Mouse (Mus musculus): ENCODE measurements around the gene Caap1. TPM values are rescaled to one million over a fixed set of nuclear protein-coding genes. Genes with fewer than 3 reads are reported as not detected.

The Caap1 gene
- 34.3 and 36.8 TPM in 2 replicates for polyA plus RNA-seq (2016; fragmentation: Nextera tagmentation; extraction: Ambion mirVana)

DNA sequence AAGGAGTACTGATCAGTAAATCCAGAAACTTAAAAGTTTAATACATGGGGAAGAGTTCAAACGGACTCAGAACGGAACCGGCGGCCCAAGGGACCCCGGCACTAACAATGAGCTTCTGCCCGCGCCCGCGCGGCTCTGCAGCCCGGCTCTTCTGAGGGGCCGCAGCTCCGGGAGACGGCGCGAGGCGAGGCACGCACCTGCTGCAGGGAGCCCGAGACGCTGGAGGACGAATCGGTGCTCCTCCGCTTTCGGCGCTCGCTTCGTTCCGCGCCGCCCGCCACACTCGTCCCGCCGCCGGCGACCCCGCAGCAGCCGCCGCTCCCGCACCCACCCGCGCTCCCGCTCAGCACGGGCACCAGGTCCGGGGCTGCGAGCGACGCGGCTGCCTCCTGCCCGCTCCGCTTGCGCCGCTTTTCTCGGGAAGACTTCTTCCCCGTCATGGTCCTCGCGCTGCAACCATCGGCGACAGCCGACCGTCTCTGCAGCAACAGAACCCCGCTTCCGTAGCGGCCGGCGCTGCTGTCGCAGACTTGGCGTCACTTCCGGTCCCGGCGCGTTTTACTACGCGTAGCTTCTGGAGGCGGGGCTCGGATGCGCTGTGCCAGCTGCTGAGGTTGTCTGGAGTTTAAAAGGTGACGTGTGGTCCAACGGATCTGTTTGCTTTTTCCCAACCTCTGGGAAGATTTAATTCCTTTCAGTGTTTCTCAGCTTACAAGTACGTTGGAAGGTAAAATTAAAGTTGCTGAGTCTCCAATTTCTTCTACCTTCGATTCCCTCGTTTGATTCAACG is at the start of gene Caap1, which contains the start of gene Gm10306:
TSS of gene Caap1 (minus strand) at position 532 of the 790 bp plus-strand sequence.
TSS of gene Gm10306 (plus strand) at position 282 of the 790 bp plus-strand sequence.
- Histone ChIP-seq H3K9me3 (no peaks in the 10 kb centered on the region), H3K27ac (peak within 1 kb of the TSS; percentile 65; the same call in 1 of the 2 replicates), H3K4me3 (peak within 1 kb of the TSS; percentile 94), H3K27me3 (replicated peaks) (no peaks in the 10 kb centered on the region), H3K36me3 (no peaks in the 10 kb centered on the region), H3K4me2 (replicated peaks) (peak within 1 kb of the TSS; percentile 71), H3K9ac (peak within 1 kb of the TSS; percentile 88), H3K4me1 (peaks cover 8% of the 10 kb centered on the region; the same call in 1 of the 2 replicates)
- WGBS, result 1% methylated on average over 83 of the region's 83 CpGs
- peak; percentile 98 for ATAC-seq (ENCODE audit: low FRiP score, low read depth)

DNA sequence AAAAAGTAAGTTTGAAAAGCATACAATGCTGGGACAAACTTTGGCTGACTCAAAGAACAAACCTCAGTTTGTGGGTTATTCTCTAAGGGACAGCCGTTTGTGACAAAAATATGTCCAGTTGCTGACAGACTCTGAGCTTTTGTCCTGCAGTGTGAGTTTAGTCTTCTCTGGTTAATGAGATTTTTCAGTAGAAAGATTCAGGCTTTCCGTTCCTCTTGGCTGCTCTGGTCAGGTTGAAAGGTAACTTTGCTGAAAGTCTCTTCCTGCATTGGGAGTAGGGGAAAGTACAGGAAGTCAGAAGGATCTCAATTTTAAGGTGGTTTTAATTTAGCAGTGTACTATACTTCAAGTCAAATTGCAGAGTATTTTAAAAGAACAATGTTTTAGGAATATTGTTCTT is 49.0 kb upstream of the Caap1 start:
- H3K27me3 ChIP-seq (replicated peaks), result no peaks in the 10 kb centered on the region
- peaks cover 12% of the 10 kb centered on the region for H3K4me1 ChIP-seq
- no peaks in the 10 kb centered on the region for H3K36me3 ChIP-seq
- H3K9ac ChIP-seq, result no peak overlapping the region
- H3K27ac ChIP-seq, result no peak overlapping the region
- no peak for ATAC-seq (ENCODE audit: low FRiP score, low read depth)
- no peaks in the 10 kb centered on the region for H3K9me3 ChIP-seq
- no peak overlapping the region for H3K4me3 ChIP-seq
- 94% methylated on average over 2 of the region's 2 CpGs for WGBS
- no peak overlapping the region for H3K4me2 ChIP-seq (replicated peaks)

- H3K27ac ChIP-seq, result no peak overlapping the region
- H3K27me3 ChIP-seq (replicated peaks), result no peaks in the 10 kb centered on the region
- peaks cover 12% of the 10 kb centered on the region for H3K4me1 ChIP-seq
- peak overlapping the region; percentile 73 for H3K4me2 ChIP-seq (replicated peaks)
- H3K4me3 ChIP-seq, result no peak overlapping the region
- H3K9me3 ChIP-seq, result no peaks in the 10 kb centered on the region
- no peak for ATAC-seq (ENCODE audit: low FRiP score, low read depth)
- WGBS, result 85% methylated on average over 2 of the region's 2 CpGs
- H3K9ac ChIP-seq, result no peak overlapping the region
- no peaks in the 10 kb centered on the region for H3K36me3 ChIP-seq
Observed at GRCm38 (mm10) chr4:94604452-94605019, 47.9 kb upstream of the Caap1 start.

DNA sequence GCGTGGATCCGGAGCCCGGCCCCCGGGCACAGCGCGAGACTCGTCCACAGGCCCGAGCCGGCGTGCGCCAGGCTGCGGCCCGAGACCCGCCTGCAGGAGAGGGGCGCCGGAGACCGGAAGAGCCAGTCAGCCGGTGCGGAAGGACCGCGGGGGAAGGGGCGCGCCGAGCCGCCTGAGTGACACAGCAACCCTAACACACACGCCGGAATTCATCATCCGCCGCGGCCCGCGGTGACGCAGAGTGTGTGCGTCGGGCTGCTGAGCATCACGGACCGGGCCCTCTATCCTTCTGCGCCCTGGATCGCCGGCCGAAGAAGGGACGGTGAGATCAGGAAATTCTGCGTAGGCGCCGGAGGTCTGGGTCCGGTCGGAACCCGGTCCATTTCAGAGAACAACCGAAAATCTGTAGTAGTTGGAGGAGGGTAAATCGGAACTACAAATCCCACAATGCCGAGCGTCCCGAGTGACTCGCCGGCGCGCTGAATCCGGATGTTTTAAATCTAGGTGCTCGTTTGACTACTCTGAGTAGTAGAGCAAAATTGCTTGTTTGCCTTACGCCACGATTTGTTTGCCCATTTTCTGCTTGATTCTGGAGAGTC is 46.5 kb upstream of the Caap1 start, which contains the start of gene Plaa:
TSS of gene Plaa (minus strand) at position 214 of the 599 bp plus-strand sequence.
- no peaks in the 10 kb centered on the region for H3K9me3 ChIP-seq
- peak within 1 kb of the TSS; percentile 92 for H3K4me3 ChIP-seq
- H3K36me3 ChIP-seq, result no peaks in the 10 kb centered on the region
- no peaks in the 10 kb centered on the region for H3K27me3 ChIP-seq (replicated peaks)
- peak within 1 kb of the TSS; percentile 90 for H3K27ac ChIP-seq
- ATAC-seq (ENCODE audit: low FRiP score, low read depth), result peak; percentile 99
- peak within 1 kb of the TSS; percentile 94 for H3K9ac ChIP-seq
- H3K4me1 ChIP-seq, result peaks cover 12% of the 10 kb centered on the region
- H3K4me2 ChIP-seq (replicated peaks), result peak within 1 kb of the TSS; percentile 73
- under 1% methylated on average over 61 of the region's 61 CpGs for WGBS

DNA sequence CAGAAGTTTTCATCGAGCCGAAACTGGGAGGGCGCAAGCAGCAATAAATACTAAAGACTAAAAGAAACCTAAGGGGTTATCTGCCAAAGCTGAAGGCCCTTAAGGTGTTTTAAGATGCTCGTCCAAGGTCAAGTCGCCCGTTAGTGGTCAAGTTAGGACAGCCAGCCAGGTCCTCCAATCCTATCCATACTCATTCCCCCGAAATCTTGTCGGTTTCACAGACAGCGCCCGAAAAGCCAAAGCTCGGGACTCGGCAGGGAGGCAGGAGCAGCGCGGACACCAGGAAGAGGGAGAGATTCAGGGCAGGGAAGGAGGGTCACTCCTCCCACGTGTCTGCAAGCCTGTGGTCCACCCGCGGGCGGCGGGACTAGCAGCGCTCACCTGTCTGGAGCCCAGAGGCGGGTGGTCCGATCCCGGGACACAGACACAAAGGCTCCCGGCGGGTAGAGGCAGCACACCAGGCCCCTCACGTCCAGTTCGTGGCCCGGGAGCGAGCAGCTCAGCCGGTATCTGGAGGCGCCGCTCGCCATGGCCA is 46.0 kb upstream of the Caap1 start:
- Histone ChIP-seq H3K4me2 (replicated peaks) (peak overlapping the region; percentile 73), H3K27me3 (replicated peaks) (no peaks in the 10 kb centered on the region), H3K9ac (peak overlapping the region; percentile 94), H3K9me3 (no peaks in the 10 kb centered on the region), H3K4me3 (peak overlapping the region; percentile 92), H3K4me1 (peaks cover 12% of the 10 kb centered on the region), H3K36me3 (no peaks in the 10 kb centered on the region), H3K27ac (peak overlapping the region; percentile 90)
- peak; percentile 87 for ATAC-seq (ENCODE audit: low FRiP score, low read depth)
- WGBS, result 0% methylated on average over 33 of the region's 33 CpGs

GRCm38 (mm10) chr4:94601395-94601794 is 44.8 kb upstream of the Caap1 start:
- WGBS, result 94% methylated on average over 4 of the region's 4 CpGs
- H3K4me2 ChIP-seq (replicated peaks), result peak overlapping the region; percentile 73
- H3K4me3 ChIP-seq, result no peak overlapping the region
- H3K36me3 ChIP-seq, result no peaks in the 10 kb centered on the region
- no peak for ATAC-seq (ENCODE audit: low FRiP score, low read depth)
- H3K27me3 ChIP-seq (replicated peaks), result no peaks in the 10 kb centered on the region
- H3K9me3 ChIP-seq, result no peaks in the 10 kb centered on the region
- H3K9ac ChIP-seq, result no peak overlapping the region
- H3K4me1 ChIP-seq, result peaks cover 12% of the 10 kb centered on the region
- H3K27ac ChIP-seq, result no peak overlapping the region

- Histone ChIP-seq H3K27me3 (replicated peaks) (no peaks in the 10 kb centered on the region), H3K4me2 (replicated peaks) (no peak overlapping the region), H3K4me3 (no peak overlapping the region), H3K4me1 (peaks cover 3% of the 10 kb centered on the region; the same call in 1 of the 2 replicates), H3K9ac (no peak overlapping the region), H3K36me3 (no peaks in the 10 kb centered on the region), H3K9me3 (no peaks in the 10 kb centered on the region), H3K27ac (no peak overlapping the region)
- no peak for ATAC-seq (ENCODE audit: low FRiP score, low read depth)
Observed at GRCm38 (mm10) chr4:94592709-94593108, 36.1 kb upstream of the Caap1 start.

GRCm38 (mm10) chr4:94591765-94592381 is 35.3 kb upstream of the Caap1 start:
- H3K4me3 ChIP-seq, result no peak overlapping the region
- H3K27ac ChIP-seq, result no peak overlapping the region
- ATAC-seq (ENCODE audit: low FRiP score, low read depth), result no peak
- no peaks in the 10 kb centered on the region for H3K9me3 ChIP-seq
- no peak overlapping the region for H3K9ac ChIP-seq
- H3K4me2 ChIP-seq (replicated peaks), result no peak overlapping the region
- 90% methylated on average over 4 of the region's 4 CpGs for WGBS
- H3K4me1 ChIP-seq, result peaks cover 3% of the 10 kb centered on the region; the same call in 1 of the 2 replicates
- H3K36me3 ChIP-seq, result no peaks in the 10 kb centered on the region
- no peaks in the 10 kb centered on the region for H3K27me3 ChIP-seq (replicated peaks)

DNA sequence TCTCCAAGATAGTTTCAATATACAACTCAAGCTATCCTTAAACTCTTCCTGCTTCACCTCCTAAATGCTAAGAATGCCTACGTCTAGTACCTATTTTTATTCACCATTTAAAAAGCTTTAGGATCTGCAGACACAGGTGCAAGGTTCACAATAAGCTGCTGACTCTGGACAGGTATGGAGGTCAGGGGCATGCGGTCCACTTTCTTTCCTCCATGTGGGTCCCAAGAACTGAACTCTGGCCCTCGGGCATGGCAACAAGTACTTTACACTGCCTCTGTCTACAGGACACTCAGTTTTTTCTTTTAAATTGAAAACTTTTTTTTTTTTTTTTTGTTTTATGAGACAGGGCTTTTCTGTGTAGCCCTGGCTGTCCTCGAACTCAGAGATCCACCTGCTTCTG is 16.1 kb upstream of the Caap1 start:
- no peaks in the 10 kb centered on the region for H3K27me3 ChIP-seq (replicated peaks)
- no peak overlapping the region for H3K4me2 ChIP-seq (replicated peaks)
- 94% methylated on average over 4 of the region's 4 CpGs for WGBS
- H3K27ac ChIP-seq, result no peak overlapping the region
- H3K9me3 ChIP-seq, result no peaks in the 10 kb centered on the region
- no peaks in the 10 kb centered on the region for H3K4me1 ChIP-seq
- no peak overlapping the region for H3K4me3 ChIP-seq
- H3K9ac ChIP-seq, result no peak overlapping the region
- H3K36me3 ChIP-seq, result peaks cover 32% of the 10 kb centered on the region
- ATAC-seq (ENCODE audit: low FRiP score, low read depth), result no peak

GRCm38 (mm10) chr4:94564297-94564696 is 7.7 kb upstream of the Caap1 start:
- no peak for ATAC-seq (ENCODE audit: low FRiP score, low read depth)
- Histone ChIP-seq H3K4me3 (no peak overlapping the region), H3K9ac (no peak overlapping the region), H3K4me1 (no peaks in the 10 kb centered on the region), H3K27ac (no peak overlapping the region), H3K4me2 (replicated peaks) (no peak overlapping the region), H3K36me3 (peaks cover 6% of the 10 kb centered on the region), H3K27me3 (replicated peaks) (no peaks in the 10 kb centered on the region), H3K9me3 (no peaks in the 10 kb centered on the region)

DNA sequence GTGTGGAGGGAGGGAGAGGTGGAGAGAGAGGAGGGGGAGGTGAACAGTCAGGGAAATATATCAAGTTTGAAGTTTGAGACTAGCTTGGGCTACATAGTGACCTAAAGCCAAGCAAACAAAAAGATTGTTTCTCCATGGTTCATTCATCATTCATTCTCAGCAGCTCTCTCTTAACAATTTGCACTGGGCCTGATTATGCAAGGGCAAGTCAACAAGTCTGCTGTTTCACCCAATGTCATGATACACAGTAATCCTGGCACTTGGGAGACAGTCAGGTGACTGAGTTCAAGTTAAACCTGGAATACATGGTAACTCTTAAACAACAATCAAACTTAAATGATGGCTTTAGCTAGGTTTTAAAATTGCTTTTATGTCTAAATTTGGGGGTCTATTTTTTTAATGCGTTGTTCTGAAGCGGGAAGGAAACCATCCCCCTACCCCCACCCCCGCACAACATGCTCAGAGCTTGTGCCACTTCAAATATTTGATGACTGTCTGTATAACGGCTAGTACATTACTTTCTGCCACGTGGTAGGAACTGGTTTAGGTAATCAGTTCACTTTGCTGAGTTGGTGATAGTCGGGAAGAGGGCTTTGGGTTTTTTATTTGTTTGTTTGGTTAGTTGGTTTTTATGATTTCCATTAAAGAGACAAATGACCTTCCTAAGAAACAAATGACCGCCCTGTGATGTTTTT is 5.5 kb upstream of the Caap1 start:
- no peaks in the 10 kb centered on the region for H3K36me3 ChIP-seq
- H3K4me2 ChIP-seq (replicated peaks), result no peak overlapping the region
- no peak overlapping the region for H3K9ac ChIP-seq
- ATAC-seq (ENCODE audit: low FRiP score, low read depth), result no peak
- H3K4me3 ChIP-seq, result no peak overlapping the region
- WGBS, result 77% methylated on average over 7 of the region's 7 CpGs
- no peak overlapping the region for H3K27ac ChIP-seq
- H3K27me3 ChIP-seq (replicated peaks), result no peaks in the 10 kb centered on the region
- no peaks in the 10 kb centered on the region for H3K4me1 ChIP-seq
- H3K9me3 ChIP-seq, result no peaks in the 10 kb centered on the region

Data from neural tube, embryonic 12.5 days (tissue).